Mouse (Mus musculus): ENCODE results near the gene Tsen2. TPM values are rescaled to one million over a fixed set of nuclear protein-coding genes. Genes with fewer than 3 reads are reported as not detected.

Gene Tsen2
- polyA plus RNA-seq (2014; fragmentation: Nextera tagmentation; extraction: Ambion mirVana) = 29.0 and 32.7 TPM in 2 replicates

- ATAC-seq (ENCODE audit: low FRiP score) (peak; percentile 94), DNase-seq (ENCODE audit: low spot score, missing footprints) (peak; percentile 100)
- Histone ChIP-seq H3K9me3 (ENCODE audit: control insufficient read depth, low read length) (no peaks in the 10 kb centered on the region), H3K4me1 (ENCODE audit: control insufficient read depth, insufficient read depth, low read length) (peaks cover 7% of the 10 kb centered on the region; the same call in 1 of the 2 replicates), H3K27me3 (ENCODE audit: control insufficient read depth, insufficient read depth, low read length) (no peaks in the 10 kb centered on the region), H3K4me3 (ENCODE audit: low read depth, low read length) (peak within 1 kb of the TSS; percentile 57), H3K4me2 (peak within 1 kb of the TSS; percentile 83), H3K9ac (ENCODE audit: low read length) (peak within 1 kb of the TSS; percentile 70), H3K36me3 (ENCODE audit: control insufficient read depth, insufficient read depth, low read length) (peaks cover 8% of the 10 kb centered on the region), H3K27ac (ENCODE audit: low read depth, low read length) (peak within 1 kb of the TSS; percentile 73)
- WGBS = under 1% methylated on average over 38 of the region's 38 CpGs
These were observed at the start of gene Tsen2 for GRCm38 (mm10) chr6:115544442-115544970. Gene Tsen2 (plus strand): TSS chr6:115544664.

GRCm38 (mm10) chr6:115499540-115499939, 44.9 kb upstream of the Tsen2 start:
- Histone ChIP-seq H3K36me3 (ENCODE audit: control insufficient read depth, insufficient read depth, low read length) (no peaks in the 10 kb centered on the region), H3K27ac (ENCODE audit: low read depth, low read length) (no peak overlapping the region), H3K9me3 (ENCODE audit: control insufficient read depth, low read length) (no peaks in the 10 kb centered on the region), H3K4me1 (ENCODE audit: control insufficient read depth, insufficient read depth, low read length) (no peaks in the 10 kb centered on the region), H3K4me2 (no peak overlapping the region), H3K27me3 (ENCODE audit: control insufficient read depth, insufficient read depth, low read length) (no peaks in the 10 kb centered on the region), H3K4me3 (ENCODE audit: low read depth, low read length) (no peak overlapping the region), H3K9ac (ENCODE audit: low read length) (no peak overlapping the region)
- ATAC-seq (ENCODE audit: low FRiP score) (no peak), DNase-seq (ENCODE audit: low spot score, missing footprints) (no peak)
- 82% methylated on average over 14 of the region's 14 CpGs for WGBS

- H3K36me3 ChIP-seq (ENCODE audit: control insufficient read depth, insufficient read depth, low read length) = no peaks in the 10 kb centered on the region
- H3K4me3 ChIP-seq (ENCODE audit: low read depth, low read length) = no peak overlapping the region
- no peaks in the 10 kb centered on the region for H3K27me3 ChIP-seq (ENCODE audit: control insufficient read depth, insufficient read depth, low read length)
- DNase-seq (ENCODE audit: low spot score, missing footprints) (no peak), ATAC-seq (ENCODE audit: low FRiP score) (no peak)
- WGBS = 84% methylated on average over 10 of the region's 10 CpGs
- no peaks in the 10 kb centered on the region for H3K9me3 ChIP-seq (ENCODE audit: control insufficient read depth, low read length)
- no peak overlapping the region for H3K4me2 ChIP-seq
- H3K9ac ChIP-seq (ENCODE audit: low read length) = no peak overlapping the region
- no peak overlapping the region for H3K27ac ChIP-seq (ENCODE audit: low read depth, low read length)
- H3K4me1 ChIP-seq (ENCODE audit: control insufficient read depth, insufficient read depth, low read length) = no peaks in the 10 kb centered on the region
These were observed 44.2 kb upstream of the Tsen2 start for GRCm38 (mm10) chr6:115500234-115500633.

- WGBS = 71% methylated on average over 3 of the region's 3 CpGs
- no peak overlapping the region for H3K9ac ChIP-seq (ENCODE audit: low read length)
- H3K4me2 ChIP-seq = no peak overlapping the region
- DNase-seq (ENCODE audit: low spot score, missing footprints) = no peak
- no peaks in the 10 kb centered on the region for H3K27me3 ChIP-seq (ENCODE audit: control insufficient read depth, insufficient read depth, low read length)
- no peak for ATAC-seq (ENCODE audit: low FRiP score)
- no peaks in the 10 kb centered on the region for H3K36me3 ChIP-seq (ENCODE audit: control insufficient read depth, insufficient read depth, low read length)
- H3K4me3 ChIP-seq (ENCODE audit: low read depth, low read length) = no peak overlapping the region
- H3K9me3 ChIP-seq (ENCODE audit: control insufficient read depth, low read length) = no peaks in the 10 kb centered on the region
- H3K4me1 ChIP-seq (ENCODE audit: control insufficient read depth, insufficient read depth, low read length) = no peaks in the 10 kb centered on the region
- no peak overlapping the region for H3K27ac ChIP-seq (ENCODE audit: low read depth, low read length)
These were observed 43.3 kb upstream of the Tsen2 start for GRCm38 (mm10) chr6:115501131-115501530.

- no peaks in the 10 kb centered on the region for H3K4me1 ChIP-seq (ENCODE audit: control insufficient read depth, insufficient read depth, low read length)
- no peak overlapping the region for H3K27ac ChIP-seq (ENCODE audit: low read depth, low read length)
- 98% methylated on average over 4 of the region's 4 CpGs for WGBS
- no peaks in the 10 kb centered on the region for H3K27me3 ChIP-seq (ENCODE audit: control insufficient read depth, insufficient read depth, low read length)
- ATAC-seq (ENCODE audit: low FRiP score) (no peak), DNase-seq (ENCODE audit: low spot score, missing footprints) (no peak)
- H3K9me3 ChIP-seq (ENCODE audit: control insufficient read depth, low read length) = no peaks in the 10 kb centered on the region
- no peaks in the 10 kb centered on the region for H3K36me3 ChIP-seq (ENCODE audit: control insufficient read depth, insufficient read depth, low read length)
- no peak overlapping the region for H3K9ac ChIP-seq (ENCODE audit: low read length)
- H3K4me2 ChIP-seq = no peak overlapping the region
- no peak overlapping the region for H3K4me3 ChIP-seq (ENCODE audit: low read depth, low read length)
These were observed 41.4 kb upstream of the Tsen2 start for GRCm38 (mm10) chr6:115503038-115503437.

GRCm38 (mm10) chr6:115503549-115504159, 40.8 kb upstream of the Tsen2 start:
- H3K4me2 ChIP-seq = no peak overlapping the region
- WGBS = 77% methylated on average over 10 of the region's 10 CpGs
- DNase-seq (ENCODE audit: low spot score, missing footprints) (no peak), ATAC-seq (ENCODE audit: low FRiP score) (no peak)
- H3K9ac ChIP-seq (ENCODE audit: low read length) = no peak overlapping the region
- H3K27me3 ChIP-seq (ENCODE audit: control insufficient read depth, insufficient read depth, low read length) = no peaks in the 10 kb centered on the region
- no peak overlapping the region for H3K27ac ChIP-seq (ENCODE audit: low read depth, low read length)
- H3K4me3 ChIP-seq (ENCODE audit: low read depth, low read length) = no peak overlapping the region
- H3K9me3 ChIP-seq (ENCODE audit: control insufficient read depth, low read length) = no peaks in the 10 kb centered on the region; the same call in 1 of the 2 replicates
- H3K36me3 ChIP-seq (ENCODE audit: control insufficient read depth, insufficient read depth, low read length) = no peaks in the 10 kb centered on the region
- no peaks in the 10 kb centered on the region for H3K4me1 ChIP-seq (ENCODE audit: control insufficient read depth, insufficient read depth, low read length)

GRCm38 (mm10) chr6:115504160-115504558, 40.3 kb upstream of the Tsen2 start:
- H3K36me3 ChIP-seq (ENCODE audit: control insufficient read depth, insufficient read depth, low read length) = no peaks in the 10 kb centered on the region
- no peak for ATAC-seq (ENCODE audit: low FRiP score)
- H3K4me3 ChIP-seq (ENCODE audit: low read depth, low read length) = no peak overlapping the region
- H3K4me1 ChIP-seq (ENCODE audit: control insufficient read depth, insufficient read depth, low read length) = no peaks in the 10 kb centered on the region
- H3K9me3 ChIP-seq (ENCODE audit: control insufficient read depth, low read length) = no peaks in the 10 kb centered on the region; the same call in 1 of the 2 replicates
- no peak overlapping the region for H3K9ac ChIP-seq (ENCODE audit: low read length)
- no peak for DNase-seq (ENCODE audit: low spot score, missing footprints)
- H3K27me3 ChIP-seq (ENCODE audit: control insufficient read depth, insufficient read depth, low read length) = no peaks in the 10 kb centered on the region
- H3K27ac ChIP-seq (ENCODE audit: low read depth, low read length) = no peak overlapping the region
- WGBS = 76% methylated on average over 3 of the region's 3 CpGs
- no peak overlapping the region for H3K4me2 ChIP-seq

GRCm38 (mm10) chr6:115504915-115505314, 39.5 kb upstream of the Tsen2 start:
- no peaks in the 10 kb centered on the region for H3K4me1 ChIP-seq (ENCODE audit: control insufficient read depth, insufficient read depth, low read length)
- ATAC-seq (ENCODE audit: low FRiP score) (no peak), DNase-seq (ENCODE audit: low spot score, missing footprints) (no peak)
- H3K4me2 ChIP-seq = no peak overlapping the region
- H3K27ac ChIP-seq (ENCODE audit: low read depth, low read length) = no peak overlapping the region
- H3K4me3 ChIP-seq (ENCODE audit: low read depth, low read length) = no peak overlapping the region
- no peaks in the 10 kb centered on the region for H3K36me3 ChIP-seq (ENCODE audit: control insufficient read depth, insufficient read depth, low read length)
- H3K9me3 ChIP-seq (ENCODE audit: control insufficient read depth, low read length) = no peaks in the 10 kb centered on the region; the same call in 1 of the 2 replicates
- no peaks in the 10 kb centered on the region for H3K27me3 ChIP-seq (ENCODE audit: control insufficient read depth, insufficient read depth, low read length)
- no peak overlapping the region for H3K9ac ChIP-seq (ENCODE audit: low read length)
- WGBS = 86% methylated on average over 5 of the region's 5 CpGs

GRCm38 (mm10) chr6:115506425-115506824, 38.0 kb upstream of the Tsen2 start:
- no peak overlapping the region for H3K27ac ChIP-seq (ENCODE audit: low read depth, low read length)
- no peak for DNase-seq (ENCODE audit: low spot score, missing footprints)
- 93% methylated on average over 1 of the region's 1 CpGs for WGBS
- ATAC-seq (ENCODE audit: low FRiP score) = no peak
- H3K4me2 ChIP-seq = no peak overlapping the region
- no peaks in the 10 kb centered on the region; the same call in 1 of the 2 replicates for H3K9me3 ChIP-seq (ENCODE audit: control insufficient read depth, low read length)
- no peak overlapping the region for H3K9ac ChIP-seq (ENCODE audit: low read length)
- H3K4me3 ChIP-seq (ENCODE audit: low read depth, low read length) = no peak overlapping the region
- no peaks in the 10 kb centered on the region for H3K4me1 ChIP-seq (ENCODE audit: control insufficient read depth, insufficient read depth, low read length)
- no peaks in the 10 kb centered on the region for H3K27me3 ChIP-seq (ENCODE audit: control insufficient read depth, insufficient read depth, low read length)
- no peaks in the 10 kb centered on the region for H3K36me3 ChIP-seq (ENCODE audit: control insufficient read depth, insufficient read depth, low read length)

Measured in midbrain, embryonic 11.5 days (tissue).